Mouse (Mus musculus) regulatory T cell (primary cell): ENCODE measurements around the gene Fgfr2.

ENCODE experiments used
- in situ Hi-C: fragments of 300-600 bp; cut with MboI, MseI; formaldehyde crosslinking; loops from one replicate; pipeline ENCODE4 v1.15.1; 2025; ENCODE audit warnings: high pct_unique_total_duplicates

Fgfr2 gene

GRCm38 (mm10) chr7:132387507-132387906 lies 735.6 kb downstream of the Fgfr2 start:
- in situ Hi-C loops = no loop called here

- in situ Hi-C loops = no loop called here
Observed at GRCm38 (mm10) chr7:132386316-132386715, 736.8 kb downstream of the Fgfr2 start.

GRCm38 (mm10) chr7:132385456-132386130 lies 737.6 kb downstream of the Fgfr2 start:
- in situ Hi-C loops = no loop called here

- in situ Hi-C loops = no loop called here
Observed at GRCm38 (mm10) chr7:132384736-132385455, 738.3 kb downstream of the Fgfr2 start.

- in situ Hi-C loops = no loop called here
Observed at GRCm38 (mm10) chr7:132380634-132381336, 742.4 kb downstream of the Fgfr2 start.

- in situ Hi-C loops = no loop called here
Observed at GRCm38 (mm10) chr7:132377913-132378312, 745.2 kb downstream of the Fgfr2 start.

- in situ Hi-C loops = no loop called here
Observed at GRCm38 (mm10) chr7:132373594-132374378, 749.4 kb downstream of the Fgfr2 start.

- in situ Hi-C loops = no loop called here
Observed at GRCm38 (mm10) chr7:132372752-132373513, 750.2 kb downstream of the Fgfr2 start.

GRCm38 (mm10) chr7:132371832-132372231 lies 751.3 kb downstream of the Fgfr2 start:
- in situ Hi-C loops = no loop called here

GRCm38 (mm10) chr7:132369784-132370183 lies 753.4 kb downstream of the Fgfr2 start:
- in situ Hi-C loops = no loop called here

GRCm38 (mm10) chr7:132368859-132369258 lies 754.3 kb downstream of the Fgfr2 start:
- in situ Hi-C loops = no loop called here

GRCm38 (mm10) chr7:132367344-132367743 lies 755.8 kb downstream of the Fgfr2 start:
- in situ Hi-C loops = no loop called here

- in situ Hi-C loops = no loop called here
Observed at GRCm38 (mm10) chr7:132365703-132366384, 757.3 kb downstream of the Fgfr2 start.

- in situ Hi-C loops = no loop called here
Observed at GRCm38 (mm10) chr7:132365111-132365510, 758.0 kb downstream of the Fgfr2 start.

- in situ Hi-C loops = no loop called here
Observed at GRCm38 (mm10) chr7:132364506-132364905, 758.6 kb downstream of the Fgfr2 start.

GRCm38 (mm10) chr7:132360336-132360735 lies 762.8 kb downstream of the Fgfr2 start:
- in situ Hi-C loops = no loop called here

- in situ Hi-C loops = no loop called here
Observed at GRCm38 (mm10) chr7:132358709-132359108, 764.4 kb downstream of the Fgfr2 start.

- in situ Hi-C loops = no loop called here
Observed at GRCm38 (mm10) chr7:132358250-132358649, 764.9 kb downstream of the Fgfr2 start.

- in situ Hi-C loops = no loop called here
Observed at GRCm38 (mm10) chr7:132357841-132358237, 765.3 kb downstream of the Fgfr2 start.
